Mouse (Mus musculus): ENCODE measurements around the gene Lypla2. TPM values are rescaled to one million over a fixed set of nuclear protein-coding genes. Genes with fewer than 3 reads are reported as not detected.
"Not testable (repeated sequence)": the region's sequence is repeated elsewhere in the genome, so short reads cannot be mapped to it uniquely, and the experiment has no call there.

Lypla2 gene
- 10 to 100 TPM; 79.7 to 84.5 (median 81.6) TPM for total RNA-seq (2022)

DNA sequence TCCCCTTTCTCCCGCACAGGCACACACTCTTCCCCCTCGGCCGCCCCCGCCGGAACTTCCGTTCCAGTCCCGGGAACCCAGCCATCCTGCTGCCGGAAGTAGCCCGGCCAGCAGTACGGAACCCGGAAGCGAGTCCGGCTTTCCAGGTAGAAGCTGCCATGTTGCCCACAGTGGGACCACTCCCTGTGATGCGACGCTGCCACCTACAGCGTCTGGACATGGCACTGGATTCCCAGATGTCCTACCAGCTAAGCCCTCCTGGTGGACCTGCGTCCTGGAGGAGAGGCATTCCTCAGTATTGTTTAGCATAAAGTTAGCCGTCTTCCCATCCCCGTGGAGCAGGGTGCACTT is at the start of gene Lypla2:
TSS of gene Lypla2 (minus strand) at position 71 of the 351 bp plus-strand sequence.
- peak; percentile 85 for DNase-seq

- DNase-seq = peak; percentile 100
Measured at GRCm38 (mm10) chr4:136021549-136022047, 49.2 kb upstream of the Lypla2 start, which contains the start of gene Eloa. TSS of gene Eloa (minus strand) at chr4:136021763.

DNA sequence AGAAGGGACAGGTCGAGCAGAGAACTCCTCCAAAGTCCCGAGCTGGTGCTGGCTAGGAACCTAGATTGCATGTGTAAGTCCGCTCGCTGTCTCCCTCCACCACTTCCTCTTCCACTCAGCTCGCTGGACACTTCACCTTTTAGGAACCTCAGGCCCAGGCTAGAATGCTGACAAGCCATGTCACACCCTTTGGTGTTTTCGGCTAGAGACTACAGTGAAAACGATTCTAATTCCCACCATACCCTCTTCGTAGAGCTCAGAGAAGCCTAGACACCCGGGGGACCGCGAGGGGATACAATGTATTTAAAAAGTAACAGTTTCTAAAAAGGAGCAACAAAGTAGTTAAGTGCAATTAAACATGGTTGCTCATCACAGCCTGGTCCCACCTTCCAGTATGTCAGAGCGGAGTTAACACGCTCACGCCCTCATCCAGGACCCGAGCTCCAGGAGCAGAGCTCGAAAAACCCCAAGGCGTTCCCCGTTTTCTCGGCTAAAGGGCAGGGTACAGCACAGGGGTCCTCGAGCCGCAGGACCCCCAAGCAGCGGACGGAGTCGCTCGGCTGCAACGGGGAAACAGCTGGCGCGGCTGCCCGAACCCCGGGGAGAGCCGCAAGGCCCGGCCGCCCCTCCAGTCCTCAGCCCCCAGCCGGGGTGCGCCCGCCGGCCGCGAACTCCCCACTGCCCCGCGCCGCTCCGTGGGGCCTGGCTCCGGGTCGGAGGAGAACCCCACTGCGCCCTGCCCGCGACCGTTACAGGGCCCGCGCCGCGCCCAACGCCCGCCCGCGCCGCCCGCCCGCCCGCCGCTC is 48.5 kb upstream of the Lypla2 start:
- DNase-seq = peak; percentile 18

DNA sequence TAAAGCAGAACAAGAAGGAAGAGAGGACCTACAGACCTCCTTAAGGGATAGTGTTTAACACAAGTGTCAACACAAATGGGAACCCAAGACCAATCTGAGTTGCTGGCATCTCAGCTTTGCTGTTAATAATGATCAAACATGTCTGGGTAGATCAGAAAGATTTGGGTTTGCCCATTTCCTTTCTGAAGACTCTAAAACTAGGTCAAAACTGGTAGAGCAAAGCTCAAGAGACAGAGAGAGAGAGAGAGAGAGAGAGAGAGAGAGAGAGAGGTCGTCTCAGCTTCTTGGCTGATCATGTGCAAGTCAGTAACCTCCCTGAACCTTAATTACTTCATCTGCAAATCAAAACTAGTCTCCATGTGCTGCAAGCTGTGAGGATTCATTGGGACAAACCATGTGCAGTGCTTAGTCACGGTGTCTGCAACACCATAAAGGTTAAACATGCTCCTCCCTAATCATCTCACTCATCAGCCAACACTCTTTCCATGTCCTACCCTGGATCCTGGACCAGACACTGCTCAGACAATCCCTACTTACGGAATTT is 43.7 kb upstream of the Lypla2 start:
- DNase-seq = no peak

DNA sequence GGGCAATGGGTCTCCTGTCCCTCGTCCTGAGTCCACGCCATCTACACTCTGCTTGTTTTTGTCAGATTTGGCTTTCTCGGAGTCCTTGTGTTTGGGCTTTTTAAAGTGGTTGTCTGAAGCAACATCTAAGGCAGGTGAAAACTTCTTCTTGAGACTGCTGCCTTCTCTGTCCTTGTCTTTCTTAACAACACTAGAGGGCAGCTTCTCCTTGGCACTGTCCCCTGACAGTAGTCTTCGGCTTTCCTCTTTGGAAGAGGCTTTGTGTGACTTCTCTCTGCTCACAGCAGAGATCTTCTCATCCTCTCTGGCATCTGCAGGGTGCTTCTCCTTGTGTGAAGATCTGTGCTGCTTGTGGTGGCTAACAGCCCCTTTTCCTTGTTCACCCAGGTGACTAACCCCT is 38.2 kb upstream of the Lypla2 start:
- no peak for DNase-seq

GRCm38 (mm10) chr4:136008782-136009447 is 36.5 kb upstream of the Lypla2 start:
- no peak for DNase-seq

GRCm38 (mm10) chr4:136006821-136007220 is 34.4 kb upstream of the Lypla2 start:
- no peak for DNase-seq

GRCm38 (mm10) chr4:136004921-136005320 is 32.5 kb upstream of the Lypla2 start:
- DNase-seq = no peak

- DNase-seq = no peak
Measured at GRCm38 (mm10) chr4:136004107-136004675, 31.8 kb upstream of the Lypla2 start.

DNA sequence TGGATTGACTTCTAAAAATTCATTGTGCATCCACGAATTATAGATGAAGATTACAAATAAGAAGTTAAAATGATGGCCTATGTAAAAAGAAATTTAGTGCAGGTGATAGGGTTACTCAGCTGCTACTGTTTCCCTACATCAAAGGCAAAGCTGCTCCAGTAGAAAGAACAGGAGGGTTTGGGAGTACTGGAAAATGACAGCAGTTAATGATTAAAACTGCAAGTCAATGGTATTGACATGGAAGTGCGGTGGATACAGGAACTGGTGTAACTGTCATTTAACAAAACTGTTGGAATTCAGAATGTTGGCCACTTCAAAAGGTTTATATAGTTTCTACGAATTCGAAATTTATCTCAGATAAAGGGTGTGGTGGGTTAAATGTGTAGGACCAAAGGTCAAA is 22.7 kb upstream of the Lypla2 start:
- no peak for DNase-seq

DNA sequence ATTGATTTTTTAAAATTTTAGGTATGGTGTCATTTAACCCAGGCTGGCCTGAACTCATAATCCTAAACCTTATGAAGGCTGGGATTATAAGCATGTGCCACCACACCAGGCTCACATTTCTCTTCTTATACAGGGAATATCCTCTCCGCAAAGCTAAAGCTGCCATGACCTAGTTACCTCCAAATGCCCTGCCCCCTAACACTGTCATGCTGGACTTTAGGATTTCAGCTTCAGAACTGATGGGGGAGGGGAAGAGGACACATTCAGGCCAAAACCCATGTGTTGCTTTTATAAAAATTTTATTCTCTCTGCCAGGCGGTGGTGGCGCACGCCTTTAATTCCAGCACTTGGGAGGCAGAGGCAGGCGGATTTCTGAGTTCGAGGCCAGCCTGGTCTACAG is 21.5 kb upstream of the Lypla2 start:
- no peak for DNase-seq

- DNase-seq = no peak
Measured at GRCm38 (mm10) chr4:135987714-135988113, 15.3 kb upstream of the Lypla2 start.

DNA sequence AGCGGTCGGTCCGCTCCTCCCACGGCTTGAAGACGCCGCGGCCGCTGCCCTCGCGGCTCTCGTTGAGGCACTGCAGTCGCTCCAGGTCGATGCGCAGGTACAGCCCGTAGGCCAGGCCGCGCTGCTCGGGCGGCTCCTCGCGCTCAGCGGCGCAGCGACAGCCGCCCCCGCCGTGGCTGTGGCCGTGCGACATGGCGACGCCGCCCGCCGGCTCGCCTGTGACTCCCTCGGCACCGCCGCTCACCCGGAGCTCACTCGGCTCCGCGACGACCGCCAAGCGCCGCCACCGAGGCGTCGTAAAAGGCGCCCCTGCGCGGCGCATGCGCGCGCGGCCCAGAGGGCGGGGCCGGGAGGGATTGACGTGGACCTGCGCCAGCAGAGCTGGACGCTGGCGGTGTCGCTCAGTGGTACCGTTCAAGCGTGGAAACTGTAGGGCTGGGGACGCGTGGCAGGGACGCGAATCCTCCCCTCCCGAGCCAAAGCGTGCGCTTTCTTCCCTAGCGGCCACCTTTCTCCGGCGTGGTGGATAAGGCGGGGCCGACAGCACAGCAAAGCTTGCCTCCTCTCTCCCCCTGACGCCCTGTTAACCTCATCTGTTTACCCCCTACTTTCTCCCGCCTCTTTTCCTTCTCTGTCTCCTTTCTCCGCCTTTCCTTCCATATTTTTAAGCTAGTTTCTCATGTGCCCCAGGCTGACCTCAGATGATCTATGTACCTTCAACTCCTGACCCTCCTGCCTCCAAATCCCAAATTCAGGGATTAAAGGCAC is 14.7 kb upstream of the Lypla2 start, which contains the start of gene Pithd1:
TSS of gene Pithd1 (minus strand) at position 322 of the 768 bp plus-strand sequence.
- DNase-seq = peak; percentile 88

DNA sequence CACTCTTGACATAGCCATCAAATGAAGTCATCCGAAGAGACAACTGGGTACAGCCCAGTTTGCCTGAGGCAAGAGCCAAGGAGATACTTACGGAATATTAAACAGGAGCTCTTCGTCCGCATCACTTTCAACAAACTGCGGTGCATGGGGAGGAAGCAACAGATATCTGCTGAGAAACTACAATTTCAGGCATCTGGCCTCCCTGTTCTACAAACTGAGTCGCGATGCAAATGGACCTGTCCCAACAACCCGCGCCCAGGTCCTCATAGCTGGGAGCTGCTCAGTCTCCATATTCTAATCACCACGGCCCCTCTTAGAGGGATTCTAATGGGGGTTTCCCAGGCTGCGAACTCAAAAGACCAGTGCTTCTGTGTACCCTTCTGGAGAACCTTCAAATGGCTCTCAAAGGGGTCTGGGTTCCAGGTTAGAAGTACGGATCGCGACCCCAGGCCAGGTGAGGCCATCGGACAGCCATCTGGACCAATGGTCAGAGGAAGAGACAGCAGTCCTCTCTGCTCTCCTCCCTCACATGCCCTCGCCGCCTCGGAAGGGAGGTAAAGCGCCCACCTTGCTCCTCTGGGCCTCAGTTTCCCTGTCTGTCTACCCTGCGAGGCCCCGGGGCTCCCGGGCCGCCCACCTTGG is 14.0 kb upstream of the Lypla2 start:
- no peak for DNase-seq

GRCm38 (mm10) chr4:135985769-135986168 is 13.3 kb upstream of the Lypla2 start:
- no peak for DNase-seq

DNA sequence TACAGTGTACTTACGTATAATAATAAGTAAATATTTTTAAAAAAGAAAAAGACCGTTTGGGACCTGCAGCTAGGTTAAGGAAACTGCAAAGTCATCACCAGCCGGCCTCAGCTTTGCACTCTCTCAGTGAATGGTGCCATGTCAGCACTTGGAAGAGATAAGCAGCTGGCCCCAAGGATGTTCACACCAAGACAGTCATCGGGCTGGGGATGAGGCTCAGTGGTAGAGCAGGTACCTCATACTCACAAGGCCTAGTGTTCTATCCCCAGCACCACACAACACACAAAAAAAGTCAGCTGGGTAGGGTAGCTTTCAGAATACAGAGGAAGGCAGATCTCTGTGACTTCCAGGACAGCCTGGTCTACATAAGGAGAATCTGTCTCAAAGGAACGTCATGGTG is 12.8 kb upstream of the Lypla2 start:
- no peak for DNase-seq

- no peak for DNase-seq
Measured at GRCm38 (mm10) chr4:135984556-135984955, 12.1 kb upstream of the Lypla2 start.

- DNase-seq = no peak
Measured at GRCm38 (mm10) chr4:135981524-135982063, 9.2 kb upstream of the Lypla2 start.

- not testable (repeated sequence) for DNase-seq
Measured at GRCm38 (mm10) chr4:135980223-135980622, 7.8 kb upstream of the Lypla2 start.

DNA sequence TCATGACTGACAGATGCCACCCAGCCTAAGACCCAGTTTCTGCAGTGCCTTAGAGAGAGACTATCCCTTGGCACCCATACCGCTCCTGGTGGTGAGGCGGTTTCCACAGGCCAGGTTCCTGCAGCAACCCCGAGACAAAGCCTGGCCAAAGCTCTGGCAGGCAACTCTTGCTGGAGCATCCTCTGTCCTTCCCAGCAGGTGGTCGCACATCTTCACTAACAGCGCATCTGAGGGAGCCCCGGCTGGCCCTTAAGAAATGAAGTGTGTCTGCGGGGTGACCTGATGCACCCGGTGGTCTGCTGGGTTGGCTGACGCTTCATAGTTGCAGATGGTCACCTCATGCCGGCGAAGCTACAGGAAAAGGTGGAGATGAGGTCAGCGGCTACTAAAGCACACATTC is 3.7 kb upstream of the Lypla2 start:
- no peak for DNase-seq
